Mouse (Mus musculus): Measurements from ENCODE around the gene Fchsd2. TPM values are rescaled to one million over a fixed set of nuclear protein-coding genes. Genes with fewer than 3 reads are reported as not detected.
"Not testable (repeated sequence)": the region's sequence is repeated elsewhere in the genome, so short reads cannot be mapped to it uniquely, and the experiment has no call there.

Gene Fchsd2
- polyA plus RNA-seq, 1 experiment from 2014 or later, result 24.9 TPM

- Histone ChIP-seq H3K4me1 (peaks cover 4% of the 10 kb centered on the region; the same call in 1 of the 2 replicates), H3K9me3 (no peaks in the 10 kb centered on the region), H3K9ac (no peak overlapping the region), H3K4me3 (no peak overlapping the region), H3K27ac (no peak overlapping the region), H3K4me2 (no peak overlapping the region), H3K27me3 (no peaks in the 10 kb centered on the region), H3K36me3 (no peaks in the 10 kb centered on the region)
- 74% methylated on average over 4 of the region's 4 CpGs for WGBS
- no peak for ATAC-seq (ENCODE audit: insufficient number of reproducible peaks, insufficient read depth, low FRiP score, low TSS enrichment, low read depth)
Measured at GRCm38 (mm10) chr7:101128536-101128935, 35.9 kb downstream of the Fchsd2 start.

GRCm38 (mm10) chr7:101130646-101131045 is 38.0 kb downstream of the Fchsd2 start:
- 93% methylated on average over 3 of the region's 3 CpGs for WGBS
- H3K4me3 ChIP-seq, result no peak overlapping the region
- H3K36me3 ChIP-seq, result no peaks in the 10 kb centered on the region

GRCm38 (mm10) chr7:101131281-101131680 is 38.6 kb downstream of the Fchsd2 start:
- 67% methylated on average over 6 of the region's 6 CpGs for WGBS
- H3K4me1 ChIP-seq, result peaks cover 4% of the 10 kb centered on the region; the same call in 1 of the 2 replicates
- no peak overlapping the region for H3K4me3 ChIP-seq
- no peak overlapping the region for H3K4me2 ChIP-seq
- H3K27ac ChIP-seq, result no peak overlapping the region
- peaks cover 3% of the 10 kb centered on the region; the same call in 1 of the 2 replicates for H3K36me3 ChIP-seq
- no peaks in the 10 kb centered on the region for H3K27me3 ChIP-seq
- no peaks in the 10 kb centered on the region for H3K9me3 ChIP-seq
- no peak overlapping the region for H3K9ac ChIP-seq
- ATAC-seq (ENCODE audit: insufficient number of reproducible peaks, insufficient read depth, low FRiP score, low TSS enrichment, low read depth), result no peak

More at GRCm38 (mm10) chr7:101130646-101131045, 38.0 kb downstream of the Fchsd2 start:
- no peak overlapping the region for H3K9ac ChIP-seq
- no peaks in the 10 kb centered on the region for H3K9me3 ChIP-seq
- no peak overlapping the region for H3K4me2 ChIP-seq
- no peaks in the 10 kb centered on the region for H3K27me3 ChIP-seq
- peaks cover 4% of the 10 kb centered on the region; the same call in 1 of the 2 replicates for H3K4me1 ChIP-seq
- no peak for ATAC-seq (ENCODE audit: insufficient number of reproducible peaks, insufficient read depth, low FRiP score, low TSS enrichment, low read depth)
- H3K27ac ChIP-seq, result no peak overlapping the region

- Histone ChIP-seq H3K4me1 (no peaks in the 10 kb centered on the region; the same call in 1 of the 2 replicates), H3K27me3 (no peaks in the 10 kb centered on the region), H3K4me3 (no peak overlapping the region), H3K27ac (no peak overlapping the region), H3K36me3 (peaks cover 3% of the 10 kb centered on the region; the same call in 1 of the 2 replicates), H3K9ac (no peak overlapping the region), H3K9me3 (no peaks in the 10 kb centered on the region), H3K4me2 (no peak overlapping the region)
- 97% methylated on average over 2 of the region's 2 CpGs for WGBS
- ATAC-seq (ENCODE audit: insufficient number of reproducible peaks, insufficient read depth, low FRiP score, low TSS enrichment, low read depth), result no peak
Measured at GRCm38 (mm10) chr7:101133591-101133990, 40.9 kb downstream of the Fchsd2 start.

DNA sequence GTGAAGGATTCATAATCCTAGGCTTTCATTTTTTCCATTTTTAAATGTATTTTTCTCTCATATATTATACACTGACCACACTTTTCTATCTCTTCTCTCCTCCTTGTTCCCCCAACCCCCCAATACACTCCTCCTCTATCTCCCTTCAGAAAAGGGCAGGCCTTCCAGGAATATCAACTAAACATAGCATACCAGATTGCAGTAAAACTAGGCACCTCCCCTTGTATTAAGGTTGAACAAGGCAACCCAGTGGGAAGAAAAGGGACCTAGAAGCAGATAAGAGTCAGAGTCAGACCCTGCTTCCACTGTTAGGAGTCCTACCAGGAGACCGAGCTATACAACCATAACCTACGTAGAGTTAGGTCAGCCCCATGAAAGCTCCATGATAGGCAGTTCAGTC is 41.5 kb downstream of the Fchsd2 start:
- Histone ChIP-seq H3K4me2 (no peak overlapping the region), H3K27me3 (no peaks in the 10 kb centered on the region), H3K4me1 (no peaks in the 10 kb centered on the region; the same call in 1 of the 2 replicates), H3K36me3 (peaks cover 3% of the 10 kb centered on the region; the same call in 1 of the 2 replicates), H3K9me3 (no peaks in the 10 kb centered on the region), H3K4me3 (no peak overlapping the region), H3K9ac (no peak overlapping the region), H3K27ac (no peak overlapping the region)
- 96% methylated on average over 2 of the region's 2 CpGs for WGBS
- no peak for ATAC-seq (ENCODE audit: insufficient number of reproducible peaks, insufficient read depth, low FRiP score, low TSS enrichment, low read depth)

GRCm38 (mm10) chr7:101138819-101139218 is 46.2 kb downstream of the Fchsd2 start:
- H3K27ac ChIP-seq, result no peak overlapping the region
- no peak overlapping the region for H3K9ac ChIP-seq
- H3K9me3 ChIP-seq, result no peaks in the 10 kb centered on the region
- WGBS, result 65% methylated on average over 1 of the region's 1 CpGs
- no peak overlapping the region for H3K4me2 ChIP-seq
- no peak overlapping the region for H3K4me3 ChIP-seq
- peaks cover 13% of the 10 kb centered on the region for H3K36me3 ChIP-seq
- no peak for ATAC-seq (ENCODE audit: insufficient number of reproducible peaks, insufficient read depth, low FRiP score, low TSS enrichment, low read depth)
- H3K27me3 ChIP-seq, result no peaks in the 10 kb centered on the region
- H3K4me1 ChIP-seq, result no peaks in the 10 kb centered on the region

GRCm38 (mm10) chr7:101142907-101143306 is 50.2 kb downstream of the Fchsd2 start:
- Histone ChIP-seq H3K27me3 (no peaks in the 10 kb centered on the region), H3K36me3 (peaks cover 11% of the 10 kb centered on the region), H3K27ac (no peak overlapping the region), H3K9me3 (no peaks in the 10 kb centered on the region), H3K4me2 (no peak overlapping the region), H3K9ac (no peak overlapping the region), H3K4me1 (no peaks in the 10 kb centered on the region), H3K4me3 (no peak overlapping the region)
- no peak for ATAC-seq (ENCODE audit: insufficient number of reproducible peaks, insufficient read depth, low FRiP score, low TSS enrichment, low read depth)
- 54% methylated on average over 2 of the region's 2 CpGs for WGBS

GRCm38 (mm10) chr7:101144222-101144621 is 51.6 kb downstream of the Fchsd2 start:
- no peak for ATAC-seq (ENCODE audit: insufficient number of reproducible peaks, insufficient read depth, low FRiP score, low TSS enrichment, low read depth)
- no peaks in the 10 kb centered on the region for H3K27me3 ChIP-seq
- 84% methylated on average over 2 of the region's 2 CpGs for WGBS
- no peaks in the 10 kb centered on the region for H3K4me1 ChIP-seq
- no peak overlapping the region for H3K4me2 ChIP-seq
- H3K9ac ChIP-seq, result no peak overlapping the region
- no peak overlapping the region for H3K27ac ChIP-seq
- no peaks in the 10 kb centered on the region for H3K9me3 ChIP-seq
- H3K36me3 ChIP-seq, result peaks cover 11% of the 10 kb centered on the region
- H3K4me3 ChIP-seq, result no peak overlapping the region

GRCm38 (mm10) chr7:101149039-101149438 is 56.4 kb downstream of the Fchsd2 start:
- Histone ChIP-seq H3K4me1 (no peaks in the 10 kb centered on the region), H3K4me3 (no peak overlapping the region), H3K27ac (no peak overlapping the region), H3K27me3 (no peaks in the 10 kb centered on the region), H3K36me3 (no peaks in the 10 kb centered on the region), H3K9ac (no peak overlapping the region), H3K9me3 (no peaks in the 10 kb centered on the region), H3K4me2 (no peak overlapping the region)
- 80% methylated on average over 3 of the region's 3 CpGs for WGBS
- ATAC-seq (ENCODE audit: insufficient number of reproducible peaks, insufficient read depth, low FRiP score, low TSS enrichment, low read depth), result no peak

GRCm38 (mm10) chr7:101154883-101155282 is 62.2 kb downstream of the Fchsd2 start:
- H3K4me2 ChIP-seq; ATAC-seq (ENCODE audit: insufficient number of reproducible peaks, insufficient read depth, low FRiP score, low TSS enrichment, low read depth); H3K9me3 ChIP-seq; H3K9ac ChIP-seq; H3K4me3 ChIP-seq; H3K27ac ChIP-seq; H3K27me3 ChIP-seq; H3K36me3 ChIP-seq: not testable (repeated sequence)
- 95% methylated on average over 15 of the region's 15 CpGs for WGBS
- peaks cover 10% of the 10 kb centered on the region; the same call in 1 of the 2 replicates for H3K4me1 ChIP-seq

- ATAC-seq (ENCODE audit: insufficient number of reproducible peaks, insufficient read depth, low FRiP score, low TSS enrichment, low read depth), result no peak
- WGBS, result 88% methylated on average over 3 of the region's 3 CpGs
- Histone ChIP-seq H3K4me3 (no peak overlapping the region), H3K27me3 (no peaks in the 10 kb centered on the region), H3K27ac (no peak overlapping the region), H3K9me3 (no peaks in the 10 kb centered on the region), H3K4me1 (peaks cover 10% of the 10 kb centered on the region; the same call in 1 of the 2 replicates), H3K4me2 (no peak overlapping the region), H3K36me3 (no peaks in the 10 kb centered on the region), H3K9ac (no peak overlapping the region)
Measured at GRCm38 (mm10) chr7:101155284-101155683, 62.6 kb downstream of the Fchsd2 start.

DNA sequence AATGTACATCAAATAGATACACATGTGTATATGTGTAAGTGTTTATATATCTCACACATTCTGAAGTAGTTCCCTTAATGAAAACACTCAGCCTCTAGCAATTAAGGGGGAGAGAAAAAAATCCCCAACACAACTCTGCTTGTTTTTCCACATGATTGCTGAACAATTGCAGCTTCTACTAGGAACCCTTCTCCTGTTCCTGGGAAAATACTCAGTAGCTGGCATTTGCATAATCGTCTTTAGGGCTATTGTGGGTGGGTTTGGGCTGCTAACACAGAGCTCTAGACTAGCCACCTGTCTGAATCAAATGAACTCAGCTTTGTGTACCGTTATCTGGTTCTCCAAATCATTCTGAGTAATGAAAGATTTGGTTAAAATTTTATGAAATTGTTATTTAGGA is 67.6 kb downstream of the Fchsd2 start:
- no peaks in the 10 kb centered on the region for H3K27me3 ChIP-seq
- ATAC-seq (ENCODE audit: insufficient number of reproducible peaks, insufficient read depth, low FRiP score, low TSS enrichment, low read depth), result no peak
- H3K9ac ChIP-seq, result no peak overlapping the region
- H3K4me2 ChIP-seq, result no peak overlapping the region
- peaks cover 6% of the 10 kb centered on the region; the same call in 1 of the 2 replicates for H3K4me1 ChIP-seq
- no peaks in the 10 kb centered on the region for H3K9me3 ChIP-seq
- no peak overlapping the region for H3K4me3 ChIP-seq
- H3K27ac ChIP-seq, result no peak overlapping the region
- no peaks in the 10 kb centered on the region for H3K36me3 ChIP-seq
- WGBS, result 54% methylated on average over 2 of the region's 2 CpGs

Measured in embryonic facial prominence, embryonic 13.5 days (tissue).